Mouse (Mus musculus) embryonic fibroblast, embryonic 13.5 days (primary cell): Measurements from ENCODE around the gene Tulp4.

Experiments
- CTCF ChIP-seq: IDR thresholded peaks from 2 replicates; pipeline ENCODE4 v1.5.1; 2011; ENCODE audit warnings: mild to moderate bottlenecking, control low read depth, low read length, moderate library complexity, borderline replicate concordance; ENCODE audit not compliant: insufficient read depth
- POLR2A ChIP-seq: IDR thresholded peaks from 2 replicates; pipeline ENCODE4 v1.6.1; 2011; ENCODE audit warnings: low read depth, mild to moderate bottlenecking, control low read depth, low read length, moderate library complexity

- TF ChIP-seq CTCF (no peak), POLR2A (no peak)
Observed at GRCm38 (mm10) chr17:6211721-6212120, 105.5 kb downstream of the Tulp4 start.
